Mouse (Mus musculus): Measurements from ENCODE around the gene Pdzrn3.

The Pdzrn3 gene

GRCm38 (mm10) chr6:101377167-101377934 is at the start of gene Pdzrn3:
Gene Pdzrn3 (minus strand): TSS chr6:101377897.
- no peak for DNase-seq (ENCODE audit: low spot score)

GRCm38 (mm10) chr6:101427296-101427695 is 49.6 kb upstream of the Pdzrn3 start:
- no peak for DNase-seq (ENCODE audit: low spot score)

- DNase-seq (ENCODE audit: low spot score): no peak
Observed at GRCm38 (mm10) chr6:101426301-101426700, 48.6 kb upstream of the Pdzrn3 start.

- no peak for DNase-seq (ENCODE audit: low spot score)
Observed at GRCm38 (mm10) chr6:101422084-101422954, 44.6 kb upstream of the Pdzrn3 start.

GRCm38 (mm10) chr6:101418213-101418612 is 40.5 kb upstream of the Pdzrn3 start:
- no peak for DNase-seq (ENCODE audit: low spot score)

- DNase-seq (ENCODE audit: low spot score): no peak
Observed at GRCm38 (mm10) chr6:101411701-101412100, 34.0 kb upstream of the Pdzrn3 start.

GRCm38 (mm10) chr6:101411064-101411463 is 33.4 kb upstream of the Pdzrn3 start:
- no peak for DNase-seq (ENCODE audit: low spot score)

GRCm38 (mm10) chr6:101396711-101397110 is 19.0 kb upstream of the Pdzrn3 start:
- DNase-seq (ENCODE audit: low spot score): no peak

GRCm38 (mm10) chr6:101395908-101396307 is 18.2 kb upstream of the Pdzrn3 start:
- no peak for DNase-seq (ENCODE audit: low spot score)

GRCm38 (mm10) chr6:101392801-101393117 is 15.1 kb upstream of the Pdzrn3 start:
- no peak for DNase-seq (ENCODE audit: low spot score)

- no peak for DNase-seq (ENCODE audit: low spot score)
Observed at GRCm38 (mm10) chr6:101392107-101392800, 14.6 kb upstream of the Pdzrn3 start.

- no peak for DNase-seq (ENCODE audit: low spot score)
Observed at GRCm38 (mm10) chr6:101385490-101385889, 7.8 kb upstream of the Pdzrn3 start.

- no peak for DNase-seq (ENCODE audit: low spot score)
Observed at GRCm38 (mm10) chr6:101384958-101385357, 7.3 kb upstream of the Pdzrn3 start.

GRCm38 (mm10) chr6:101384476-101384875 is 6.8 kb upstream of the Pdzrn3 start:
- no peak for DNase-seq (ENCODE audit: low spot score)

GRCm38 (mm10) chr6:101382891-101383290 is 5.2 kb upstream of the Pdzrn3 start:
- no peak for DNase-seq (ENCODE audit: low spot score)

- DNase-seq (ENCODE audit: low spot score): no peak
Observed at GRCm38 (mm10) chr6:101379546-101379945, 1.8 kb upstream of the Pdzrn3 start.

- DNase-seq (ENCODE audit: low spot score): no peak
Observed at GRCm38 (mm10) chr6:101377935-101378609, 375 bp upstream of the Pdzrn3 start.

GRCm38 (mm10) chr6:101376511-101377166 is 1.1 kb downstream of the Pdzrn3 start:
- DNase-seq (ENCODE audit: low spot score): no peak

GRCm38 (mm10) chr6:101376049-101376448 is 1.6 kb downstream of the Pdzrn3 start:
- DNase-seq (ENCODE audit: low spot score): no peak

GRCm38 (mm10) chr6:101374721-101375120 is 3.0 kb downstream of the Pdzrn3 start:
- no peak for DNase-seq (ENCODE audit: low spot score)

GRCm38 (mm10) chr6:101374186-101374585 is 3.5 kb downstream of the Pdzrn3 start:
- no peak for DNase-seq (ENCODE audit: low spot score)

GRCm38 (mm10) chr6:101372982-101373381 is 4.7 kb downstream of the Pdzrn3 start:
- DNase-seq (ENCODE audit: low spot score): no peak
